Mouse (Mus musculus): ENCODE measurements around the gene Olfr543.

- TF ChIP-seq POLR2A (IDR thresholded peaks at IDR 0.05; ENCODE audit: extremely low read depth, insufficient read depth, low read length) = no peak
- TF ChIP-seq CTCF (IDR thresholded peaks at IDR 0.05; ENCODE audit: extremely low read depth, insufficient read depth, low read length) = no peak
These were observed 4.6 kb upstream of the Olfr543 start for GRCm38 (mm10) chr7:102486105-102486504.
